Mouse (Mus musculus) liver, postnatal 0 days (tissue): Measurements from ENCODE around the gene Slc9a4. TPM values are rescaled to one million over a fixed set of nuclear protein-coding genes. Genes with fewer than 3 reads are reported as not detected.

Experiments used
- ATAC-seq: fragments of 200-750 bp; cut with Nextera tagmentation; 2 replicates; pipeline ENCODE4 v1.8.0; 2017; ENCODE audit warnings: mild to moderate bottlenecking, moderate library complexity
- DNase-seq: peaks from one replicate; pipeline ENCODE4 v3.0.0-alpha.2; 2016
- H3K27ac ChIP-seq: fragments of 300-500 bp; sonication (generic); 2 replicates; pipeline ENCODE4 v1.5.1; 2014; ENCODE audit warnings: antibody characterized with exemption, moderate library complexity, mild to moderate bottlenecking, low read depth
- H3K27me3 ChIP-seq: fragments of 300-500 bp; sonication (generic); 2 replicates; pipeline ENCODE4 v1.6.1; 2014; ENCODE audit warnings: low read length, control low read depth, mixed read lengths; ENCODE audit not compliant: insufficient read depth
- H3K36me3 ChIP-seq: fragments of 300-500 bp; sonication (generic); replicated peaks from 2 replicates; pipeline ENCODE4 v1.6.1; 2014; ENCODE audit warnings: mild to moderate bottlenecking, control low read depth, low read length, moderate library complexity, mixed read lengths; ENCODE audit not compliant: insufficient read depth
- H3K4me1 ChIP-seq: fragments of 300-500 bp; sonication (generic); 2 replicates; pipeline ENCODE4 v1.6.1; 2014; ENCODE audit warnings: antibody characterized with exemption, mild to moderate bottlenecking, control low read depth; ENCODE audit not compliant: insufficient read depth
- H3K4me2 ChIP-seq: fragments of 300-500 bp; sonication (generic); 2 replicates; pipeline ENCODE4 v1.6.1; 2014; ENCODE audit warnings: low read depth, mild to moderate bottlenecking, low read length, moderate library complexity, mixed read lengths
- H3K4me3 ChIP-seq: fragments of 300-500 bp; sonication (generic); 2 replicates; pipeline ENCODE4 v1.5.1; 2014; ENCODE audit warnings: low read depth, low read length
- H3K9ac ChIP-seq: fragments of 300-500 bp; sonication (generic); replicated peaks from 2 replicates; pipeline ENCODE4 v1.6.1; 2014; ENCODE audit warnings: mild to moderate bottlenecking, moderate library complexity
- H3K9me3 ChIP-seq: fragments of 300-500 bp; sonication (generic); 2 replicates; pipeline ENCODE4 v1.6.1; 2016; ENCODE audit warnings: mild to moderate bottlenecking, control low read depth, low read length, mixed read lengths
- CTCF ChIP-seq: sonication (generic); IDR thresholded peaks from 2 replicates; pipeline ENCODE4 v1.5.1; 2016; ENCODE audit warnings: antibody characterized with exemption, low read depth
- EP300 ChIP-seq: IDR thresholded peaks from 2 replicates; pipeline ENCODE4 v1.6.1; 2016; ENCODE audit warnings: antibody characterized with exemption, low read depth, mild to moderate bottlenecking
- WGBS: fragments of 180-500 bp; shearing (Covaris S2); extraction: QIAGEN DNeasy Blood & Tissue Kit; methylation state at CpG from one replicate; pipeline ENCODE4 v1.1.7; 2014; ENCODE audit not compliant: insufficient replicate concordance; 5-methylcytosine and 5-hydroxymethylcytosine counted together
- polyA plus RNA-seq: library from polyadenylated mRNA; unstranded; fragments of >200 nt; fragmentation: Nextera tagmentation; extraction: Ambion mirVana; gene quantifications from 2 replicates; pipeline ENCODE4 v1.2.1, GENCODE M21; 2015

Gene Slc9a4
- polyA plus RNA-seq, 1 experiment from 2014 or later = not detected

DNA sequence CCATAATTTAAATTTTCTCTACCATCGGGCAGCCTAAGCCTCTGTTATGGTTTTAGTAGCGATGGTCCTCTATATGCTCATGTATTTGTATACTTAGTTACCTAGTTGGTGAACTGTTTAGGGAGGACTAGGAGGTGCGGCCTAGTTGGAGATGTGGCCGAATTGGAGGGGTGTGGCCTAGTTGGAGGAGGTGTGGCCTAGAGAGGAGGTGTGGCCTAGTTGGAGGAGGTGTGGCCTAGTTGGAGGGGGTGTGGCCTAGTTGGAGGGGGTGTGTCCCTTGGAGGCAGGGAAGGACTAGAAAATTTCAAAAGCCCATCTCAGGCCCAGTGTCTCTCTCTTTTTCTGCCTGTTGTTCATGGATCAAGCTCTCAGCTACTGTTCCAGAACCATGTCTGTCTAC, 91.6 kb downstream of the Slc9a4 start:
- H3K4me3 ChIP-seq = no peak overlapping the region
- no peak overlapping the region for H3K4me2 ChIP-seq
- no peaks in the 10 kb centered on the region for H3K27me3 ChIP-seq
- TF ChIP-seq EP300 (no peak), CTCF (no peak)
- H3K36me3 ChIP-seq = no peaks in the 10 kb centered on the region
- H3K9ac ChIP-seq = no peak overlapping the region
- 91% methylated on average over 4 of the region's 4 CpGs for WGBS
- no peak overlapping the region for H3K27ac ChIP-seq
- H3K4me1 ChIP-seq = no peaks in the 10 kb centered on the region
- H3K9me3 ChIP-seq = no peaks in the 10 kb centered on the region
- DNase-seq = no peak
- no peak for ATAC-seq

DNA sequence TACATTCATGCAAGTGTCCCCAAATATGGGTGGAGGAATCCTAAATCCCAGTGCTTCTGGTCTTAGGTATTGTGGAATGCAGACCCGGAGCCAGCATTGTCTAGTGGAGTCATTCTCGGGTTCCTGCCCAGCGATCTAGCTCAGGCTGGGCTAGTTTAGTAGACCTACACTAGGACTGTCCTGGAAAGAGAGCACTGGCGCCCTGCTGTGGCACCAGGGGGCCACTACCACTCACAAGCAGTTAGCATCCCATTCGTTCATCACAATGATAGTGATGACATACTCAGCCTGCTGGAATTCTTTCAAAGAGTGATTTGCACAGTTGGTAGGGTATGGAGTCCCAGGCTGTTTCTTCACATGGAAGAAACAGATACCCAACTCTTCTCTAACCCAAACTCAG, 97.4 kb downstream of the Slc9a4 start:
- no peak overlapping the region for H3K4me3 ChIP-seq
- H3K4me2 ChIP-seq = no peak overlapping the region
- no peak for DNase-seq
- no peaks in the 10 kb centered on the region for H3K36me3 ChIP-seq
- H3K9ac ChIP-seq = no peak overlapping the region
- peaks cover 9% of the 10 kb centered on the region; the same call in 1 of the 2 replicates for H3K4me1 ChIP-seq
- H3K27me3 ChIP-seq = peaks cover 36% of the 10 kb centered on the region
- ATAC-seq = no peak
- TF ChIP-seq EP300 = no peak
- no peak for TF ChIP-seq CTCF
- H3K27ac ChIP-seq = no peak overlapping the region
- 30% methylated on average over 5 of the region's 5 CpGs for WGBS
- H3K9me3 ChIP-seq = no peaks in the 10 kb centered on the region

Other genes with a start within 250 kb of the Slc9a4 start
- 0.89 and 1.4 TPM in 2 replicates for gene Il1rl1, start 150.5 kb upstream of the Slc9a4 start, polyA plus RNA-seq
- gene Il18r1, start 114.5 kb upstream of the Slc9a4 start, polyA plus RNA-seq = 0.44 and 0.62 TPM in 2 replicates
- 1.6 and 1.7 TPM in 2 replicates for gene Il18rap, start 64.7 kb upstream of the Slc9a4 start, polyA plus RNA-seq
- 0.04 TPM in 1 of 2 replicates, not detected in the other for gene Slc9a2, start 100.5 kb downstream of the Slc9a4 start, polyA plus RNA-seq
- gene Mfsd9, start 210.6 kb downstream of the Slc9a4 start, polyA plus RNA-seq = 0.62 and 0.65 TPM in 2 replicates
- 0.06 and 1.1 TPM in 2 replicates for gene Tmem182, start 225.5 kb downstream of the Slc9a4 start, polyA plus RNA-seq